Mouse (Mus musculus) liver, adult 2 months (tissue): ENCODE results near the gene Rad51b.

Source experiments
- CTCF ChIP-seq: fragments of 200-500 bp; IDR thresholded peaks from 2 replicates; pipeline ENCODE4 v1.5.1; 2011; ENCODE audit warnings: low read depth, low read length, control low read depth
- POLR2A ChIP-seq: fragments of 200-500 bp; IDR thresholded peaks from 2 replicates; pipeline ENCODE4 v1.6.1; 2011; ENCODE audit warnings: low read length, control low read depth; ENCODE audit not compliant: insufficient read depth; ENCODE audit errors: extremely low read depth

DNA sequence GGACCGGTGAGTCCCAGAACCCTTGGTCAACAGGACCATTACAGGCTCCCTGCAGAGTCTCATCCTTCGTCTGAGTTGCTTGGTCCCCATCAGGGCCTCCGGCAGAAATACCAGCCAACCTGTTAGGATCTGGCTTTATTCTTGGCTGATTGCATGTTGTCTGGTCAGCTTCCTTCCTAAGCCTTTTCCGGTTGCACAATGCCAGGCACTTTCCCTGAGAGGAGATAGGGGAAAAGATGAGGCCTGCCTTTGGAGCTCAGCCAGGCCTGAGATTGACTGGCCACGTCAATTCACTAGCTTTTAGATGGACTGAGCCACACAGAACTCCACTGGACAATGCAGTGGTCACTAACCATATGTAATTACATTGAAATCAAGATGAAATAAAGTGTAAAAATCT is 552.9 kb downstream of the Rad51b start:
- TF ChIP-seq POLR2A: no peak
- TF ChIP-seq CTCF: no peak
